Mouse (Mus musculus): ENCODE measurements around the gene Gsta3. TPM values are rescaled to one million over a fixed set of nuclear protein-coding genes. Genes with fewer than 3 reads are reported as not detected.

The Gsta3 gene
- polyA plus RNA-seq, 1 experiment from 2014 or later: 2.5 TPM

- Histone ChIP-seq H3K36me3 (no peaks in the 10 kb centered on the region), H3K4me3 (no peak overlapping the region), H3K9me3 (no peaks in the 10 kb centered on the region), H3K4me2 (no peak overlapping the region), H3K4me1 (no peaks in the 10 kb centered on the region), H3K27ac (no peak overlapping the region), H3K27me3 (no peaks in the 10 kb centered on the region), H3K9ac (no peak overlapping the region)
- ATAC-seq (ENCODE audit: borderline replicate concordance, extremely low read depth, low FRiP score, low TSS enrichment): no peak
- WGBS: 93% methylated on average over 2 of the region's 2 CpGs
Observed at GRCm38 (mm10) chr1:21314336-21314735, 73.9 kb downstream of the Gsta3 start.

Other genes starting within 250 kb of the Gsta3 start
- gene Tram2, start 161.4 kb upstream of the Gsta3 start, polyA plus RNA-seq (2015; fragmentation: Nextera tagmentation; extraction: Ambion mirVana): 7.3 and 8.0 TPM in 2 replicates
- 11.1 and 12.4 TPM in 2 replicates for gene Tmem14a, start 22.0 kb upstream of the Gsta3 start, polyA plus RNA-seq (2015; fragmentation: Nextera tagmentation; extraction: Ambion mirVana)
- 0.08 and 0.21 TPM in 2 replicates for gene Khdc1a, start 109.1 kb downstream of the Gsta3 start, polyA plus RNA-seq (2015; fragmentation: Nextera tagmentation; extraction: Ambion mirVana)
- not detected in 2 replicates for gene Khdc1c, start 127.7 kb downstream of the Gsta3 start, polyA plus RNA-seq (2015; fragmentation: Nextera tagmentation; extraction: Ambion mirVana)
- 0.09 TPM in 1 of 2 replicates, not detected in the other for gene Khdc1b, start 143.0 kb downstream of the Gsta3 start, polyA plus RNA-seq (2015; fragmentation: Nextera tagmentation; extraction: Ambion mirVana)

All from lung, embryonic 15.5 days (tissue).